Mouse (Mus musculus): ENCODE measurements around the gene Klf2. TPM values are rescaled to one million over a fixed set of nuclear protein-coding genes. Genes with fewer than 3 reads are reported as not detected.

Klf2 gene
- total RNA-seq, 2 experiments from 2014 or later, result 113 to 115 TPM

DNA sequence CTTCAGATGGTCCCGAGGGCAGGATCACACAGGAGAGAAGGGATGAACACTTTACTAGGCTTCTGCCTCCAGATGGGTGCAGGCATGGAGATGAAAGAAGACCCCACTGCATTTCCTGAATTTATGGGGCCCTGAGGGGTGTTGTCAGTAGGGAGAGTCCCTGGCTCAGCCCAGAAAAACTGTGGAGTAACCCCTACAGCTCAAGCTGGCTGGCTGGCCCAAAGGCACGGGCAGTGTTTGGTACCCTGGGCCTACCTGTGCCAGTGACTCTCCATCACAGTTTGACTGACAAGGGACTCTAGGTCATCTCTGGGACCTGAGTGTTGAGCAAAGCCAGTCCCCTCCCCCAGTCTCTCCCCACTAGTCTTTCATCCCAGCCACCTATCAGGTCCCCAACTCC is 5.9 kb downstream of the Klf2 start:
- no peak for DNase-seq
- intact Hi-C loops (cut with DNase I), result loop anchor here (2.0 kb wide), 1 partner anchor 42 kb away; no protein-coding TSS in a partner anchor

DNA sequence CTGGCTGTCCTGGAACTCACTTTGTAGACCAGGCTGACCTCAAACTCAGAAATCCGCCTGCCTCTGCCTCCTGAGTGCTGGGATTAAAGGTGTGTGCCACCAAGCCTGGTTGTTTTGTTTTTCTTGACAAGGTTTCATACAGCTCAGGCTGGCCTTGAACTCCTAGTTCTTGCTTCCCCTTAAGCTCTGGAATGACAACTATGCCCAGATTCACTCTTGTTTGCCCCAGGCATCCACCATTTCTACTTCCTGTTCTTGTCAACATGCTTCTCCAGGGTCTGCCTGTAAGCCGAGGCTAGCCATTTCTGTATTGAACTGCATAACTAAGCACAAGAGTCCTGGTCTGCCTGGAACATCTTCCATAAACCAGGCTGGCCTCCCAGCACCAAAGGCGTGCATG is 10.3 kb downstream of the Klf2 start:
- intact Hi-C loops (cut with DNase I), result no loop called here
- no peak for DNase-seq

GRCm38 (mm10) chr8:72330806-72331516 is 12.1 kb downstream of the Klf2 start:
- no peak for DNase-seq
- intact Hi-C loops (cut with DNase I), result no loop called here

DNA sequence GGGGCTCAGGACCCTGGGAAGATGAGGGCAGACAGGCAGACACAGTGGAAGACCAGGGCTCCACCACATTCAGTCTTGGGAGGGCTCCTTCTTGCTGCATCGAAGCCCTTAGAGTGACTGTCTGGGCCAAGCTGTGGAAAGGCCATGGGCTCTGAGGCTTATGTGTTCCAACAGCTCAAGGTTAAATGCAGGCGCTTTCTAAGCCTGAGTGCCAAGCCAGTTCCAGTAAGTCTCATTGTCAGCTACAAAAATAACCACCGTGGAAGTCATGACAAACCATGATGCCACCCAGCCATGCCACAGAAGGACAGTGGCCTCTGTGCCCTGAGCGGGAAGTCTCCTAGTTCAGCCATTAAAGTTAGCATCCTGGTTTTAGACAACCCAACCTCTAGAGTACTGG is 12.8 kb downstream of the Klf2 start:
- peak in 1 of 2 experiments; percentile 25 for DNase-seq

GRCm38 (mm10) chr8:72333429-72334143 is 14.8 kb downstream of the Klf2 start:
- no peak for DNase-seq
- intact Hi-C loops (cut with DNase I), result loop anchor here (2.0 kb wide), 1 partner anchor 13 kb away; no protein-coding TSS in a partner anchor

More for the DNA sequence above, 12.8 kb downstream of the Klf2 start:
- intact Hi-C loops (cut with DNase I), result loop anchor here (2.0 kb wide), 1 partner anchor 15 kb away; no protein-coding TSS in a partner anchor

DNA sequence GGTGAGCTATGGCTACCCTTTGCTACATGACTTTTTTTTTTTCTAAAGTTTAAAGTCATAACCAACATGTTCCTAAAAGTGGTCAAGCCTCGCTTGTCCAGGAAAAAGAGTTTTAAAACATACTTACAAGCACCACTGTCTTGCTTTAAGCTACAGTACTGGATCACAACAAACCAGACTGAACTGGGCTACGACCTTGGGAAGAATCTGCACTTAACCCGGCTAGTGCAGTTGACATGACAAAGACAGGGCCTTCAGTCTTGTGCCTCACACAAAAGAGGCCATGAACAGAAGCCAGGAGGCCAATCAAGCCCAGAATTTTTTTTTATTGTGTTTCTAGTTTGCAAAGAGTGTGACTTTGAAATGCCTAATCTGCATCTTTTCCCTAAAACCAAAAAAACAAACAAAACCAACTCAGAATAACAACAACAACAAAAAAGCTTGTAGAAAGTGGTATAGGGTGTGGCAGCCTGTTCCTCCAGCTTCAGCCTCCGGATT is 15.4 kb downstream of the Klf2 start:
- intact Hi-C loops (cut with DNase I), result no loop called here
- no peak for DNase-seq

GRCm38 (mm10) chr8:72336273-72336672 is 17.4 kb downstream of the Klf2 start:
- no peak for DNase-seq
- intact Hi-C loops (cut with DNase I), result no loop called here

- DNase-seq, result no peak
- intact Hi-C loops (cut with DNase I), result no loop called here
Observed at GRCm38 (mm10) chr8:72337034-72337433, 18.2 kb downstream of the Klf2 start.

DNA sequence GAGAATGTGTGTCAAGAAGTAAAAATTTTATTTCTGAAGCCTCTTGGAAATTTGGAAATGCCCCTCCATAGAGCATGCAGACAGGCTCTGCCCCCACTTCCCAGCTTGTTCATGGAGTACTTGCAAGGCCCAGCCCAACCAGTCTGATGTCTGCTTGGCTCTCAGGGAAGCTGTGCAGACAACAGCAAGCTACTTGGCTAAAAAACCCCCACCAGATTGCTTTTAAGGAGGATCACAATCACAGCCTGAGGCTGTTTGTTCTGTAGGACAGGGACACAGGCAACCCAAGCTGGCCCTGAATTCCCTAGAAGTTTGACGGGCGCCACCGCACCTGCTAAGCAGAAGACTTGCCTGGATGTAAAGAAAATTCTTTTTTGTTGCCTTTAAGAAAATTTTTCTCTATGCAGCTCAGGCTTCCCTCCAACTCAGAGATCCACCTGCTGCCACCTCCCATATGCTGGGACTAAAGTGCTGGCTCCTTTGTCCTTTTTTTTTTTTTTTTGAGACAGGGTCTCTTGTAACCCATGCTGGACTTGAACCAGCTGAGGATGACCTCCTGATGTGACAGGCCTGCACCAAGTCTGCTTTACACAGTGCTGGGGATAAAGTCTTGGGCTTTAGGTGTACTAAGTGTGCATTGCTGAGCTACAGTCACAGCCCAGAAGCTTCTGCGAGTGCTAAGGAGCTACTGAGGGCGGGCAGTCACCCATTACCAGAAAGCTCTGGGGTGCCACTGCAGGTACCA is 23.9 kb downstream of the Klf2 start:
- intact Hi-C loops (cut with DNase I), result no loop called here
- no peak for DNase-seq

DNA sequence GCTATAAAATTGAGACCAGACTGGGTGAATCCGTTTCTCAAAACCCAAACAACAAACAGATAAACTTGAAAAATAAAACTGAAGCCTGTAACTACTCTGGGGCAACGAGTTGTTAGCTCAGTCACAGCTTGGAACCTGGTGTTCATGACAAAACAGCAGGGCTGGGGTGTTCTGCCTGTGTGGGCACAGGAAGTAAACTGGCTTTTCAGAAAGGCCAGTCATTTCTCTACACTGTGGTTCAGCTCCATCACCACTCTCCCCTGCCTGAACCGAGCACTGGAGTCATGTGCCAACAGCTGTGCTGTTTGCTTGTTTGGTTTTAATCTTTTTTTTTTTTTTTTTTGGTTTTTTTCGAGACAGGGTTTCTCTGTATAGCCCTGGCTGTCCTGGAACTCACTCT is 24.9 kb downstream of the Klf2 start:
- no peak for DNase-seq
- intact Hi-C loops (cut with DNase I), result no loop called here

DNA sequence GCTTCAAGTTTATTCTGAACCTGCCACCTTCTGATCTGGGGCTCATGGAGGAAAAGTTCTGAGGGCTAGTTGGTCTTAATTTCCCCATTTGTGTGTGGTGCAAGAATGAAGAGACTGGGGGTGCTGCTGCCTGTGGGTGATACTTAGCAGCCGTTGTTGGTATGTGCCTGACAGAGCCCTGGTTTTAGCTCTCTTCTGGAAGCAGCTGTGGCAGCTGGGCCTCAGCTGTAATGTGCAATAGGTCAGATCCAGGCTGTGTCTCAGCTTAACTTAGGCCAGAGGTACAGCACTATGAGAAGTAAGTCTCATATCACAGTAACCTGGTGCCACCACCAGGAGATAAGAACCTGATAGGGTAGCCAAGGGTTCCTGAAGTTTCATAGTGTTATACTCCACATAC is 28.7 kb downstream of the Klf2 start:
- intact Hi-C loops (cut with DNase I), result loop anchor here (2.0 kb wide), 1 partner anchor 15 kb away; no protein-coding TSS in a partner anchor
- no peak for DNase-seq

DNA sequence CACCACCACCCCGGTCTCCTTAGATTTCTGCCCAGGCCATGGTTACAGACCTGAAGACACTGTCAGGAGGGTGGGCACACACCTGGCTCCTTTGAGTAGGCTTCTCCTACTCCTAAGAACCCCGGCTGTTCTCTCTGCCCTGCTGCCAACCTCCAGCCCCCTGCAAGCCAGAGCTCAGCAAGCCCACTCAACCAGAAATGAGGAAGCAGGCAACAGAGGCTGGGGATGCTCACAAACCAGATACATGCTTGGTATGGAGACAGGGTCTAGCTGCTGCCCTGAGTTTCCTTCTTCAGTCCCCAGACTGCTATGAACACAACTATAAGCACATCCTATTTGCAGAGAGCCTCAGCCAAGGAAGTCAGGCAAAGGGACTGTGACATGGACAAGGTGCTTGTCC is 29.3 kb downstream of the Klf2 start:
- intact Hi-C loops (cut with DNase I), result no loop called here

GRCm38 (mm10) chr8:72348956-72349355 is 30.1 kb downstream of the Klf2 start:
- DNase-seq, result no peak
- intact Hi-C loops (cut with DNase I), result no loop called here

More for the DNA sequence above, 29.3 kb downstream of the Klf2 start:
- no peak for DNase-seq

DNA sequence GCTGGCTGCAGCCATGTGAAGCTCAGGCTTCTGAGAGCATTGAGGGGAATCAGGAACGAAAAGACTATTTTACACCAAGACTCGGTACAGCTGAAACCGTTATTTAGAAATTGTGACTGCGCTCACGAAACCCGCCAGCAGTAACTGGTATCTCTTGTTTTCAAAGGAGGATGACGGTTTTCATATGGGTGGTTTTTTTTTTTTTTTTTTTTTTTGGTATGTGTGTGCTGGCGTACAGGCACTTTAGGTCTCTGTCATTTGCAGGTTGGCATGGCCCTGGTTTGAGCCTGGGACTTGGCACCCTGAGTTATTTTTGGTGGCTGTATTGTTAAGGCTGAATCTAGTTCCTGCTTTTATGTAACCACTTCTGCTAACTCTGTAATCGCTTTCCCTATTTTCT is 31.0 kb downstream of the Klf2 start:
- intact Hi-C loops (cut with DNase I), result no loop called here
- no peak for DNase-seq

DNA sequence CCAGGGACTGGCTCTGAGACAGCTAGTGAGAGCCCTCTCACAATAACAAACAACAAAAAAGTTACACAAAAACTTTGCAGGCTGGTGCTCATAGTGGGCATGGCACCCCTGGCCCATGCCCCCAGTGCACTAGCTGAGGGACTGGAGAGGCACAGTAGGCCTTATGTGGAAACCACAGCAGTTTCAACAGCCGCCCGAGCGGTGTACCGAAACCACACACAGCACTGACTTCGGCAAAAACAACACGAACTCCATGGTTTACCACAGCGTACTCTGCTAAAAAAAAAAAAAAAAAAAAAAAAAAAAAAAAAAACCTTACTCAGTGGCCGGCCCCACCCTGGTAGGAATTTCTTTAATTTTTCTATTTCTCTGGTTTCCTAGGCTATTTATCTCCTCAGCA is 31.9 kb downstream of the Klf2 start:
- DNase-seq, result no peak
- intact Hi-C loops (cut with DNase I), result no loop called here

DNA sequence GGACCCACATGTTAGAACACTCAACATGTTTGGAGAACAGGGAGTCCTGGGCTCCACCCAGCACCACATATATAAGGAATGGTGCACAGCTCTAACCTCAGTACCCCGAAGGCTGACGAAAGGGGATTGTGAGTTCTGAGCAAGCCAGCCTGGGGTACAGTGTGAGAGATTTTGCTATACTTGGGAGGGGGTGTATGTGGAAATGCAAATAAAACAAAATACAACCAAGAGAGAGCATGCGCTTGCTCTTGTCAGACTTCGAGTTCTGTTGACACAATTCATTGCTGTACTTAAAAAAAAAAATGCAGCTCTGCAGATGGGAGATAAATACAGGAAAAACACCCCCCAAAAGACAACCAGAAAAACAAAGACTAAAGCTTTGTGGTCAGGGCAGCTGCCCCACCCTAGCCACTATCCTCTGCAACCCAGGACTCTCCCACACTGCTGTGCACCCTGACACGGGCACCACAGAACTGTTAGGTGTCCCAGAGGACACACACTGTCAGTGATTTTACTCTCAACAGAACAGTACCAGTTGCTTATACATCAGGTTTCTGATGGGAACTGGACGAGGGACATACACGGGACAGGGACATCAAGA is 32.7 kb downstream of the Klf2 start:
- intact Hi-C loops (cut with DNase I), result no loop called here
- DNase-seq, result no peak

- DNase-seq, result no peak
- intact Hi-C loops (cut with DNase I), result no loop called here
Observed at GRCm38 (mm10) chr8:72352951-72353699, 34.3 kb downstream of the Klf2 start.

DNA sequence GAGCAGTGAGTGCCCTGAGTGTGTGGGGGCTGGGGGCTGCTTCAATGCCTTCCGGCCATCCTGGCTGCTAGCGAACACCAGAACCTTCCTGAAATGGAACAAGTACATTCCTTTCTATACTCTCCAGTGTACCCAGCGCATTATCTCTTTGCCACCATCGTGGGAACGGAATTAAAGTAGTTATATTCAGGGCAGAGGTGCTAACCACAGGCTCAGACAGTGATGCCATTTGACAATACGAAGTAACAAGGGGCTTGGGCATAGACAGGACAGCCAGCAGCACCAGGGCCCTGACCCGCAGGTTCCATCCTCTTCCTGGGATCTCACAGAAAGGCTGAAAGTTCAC is 34.8 kb downstream of the Klf2 start:
- intact Hi-C loops (cut with DNase I), result no loop called here
- no peak for DNase-seq

DNA sequence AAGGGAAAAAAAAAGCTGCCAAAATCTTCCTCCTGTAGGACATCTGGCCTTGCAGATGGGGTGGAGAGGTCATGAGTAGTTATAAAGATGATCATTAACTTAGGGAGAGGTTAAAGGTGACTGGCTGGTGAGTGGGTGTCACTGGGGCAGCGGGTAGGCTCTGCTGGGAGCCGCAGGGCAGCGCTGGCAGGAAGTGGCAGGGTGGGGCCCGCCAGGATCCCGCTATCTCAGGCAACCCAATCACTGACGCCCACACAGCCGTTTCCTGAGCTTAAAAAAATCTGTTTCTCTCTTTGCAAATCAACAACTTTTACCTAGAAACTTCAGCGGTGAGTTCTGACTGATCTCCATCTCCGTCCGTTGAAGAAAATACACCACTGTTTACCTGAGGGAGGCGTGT is 35.4 kb downstream of the Klf2 start:
- intact Hi-C loops (cut with DNase I), result no loop called here
- peak; percentile 50 to 51 for DNase-seq

DNA sequence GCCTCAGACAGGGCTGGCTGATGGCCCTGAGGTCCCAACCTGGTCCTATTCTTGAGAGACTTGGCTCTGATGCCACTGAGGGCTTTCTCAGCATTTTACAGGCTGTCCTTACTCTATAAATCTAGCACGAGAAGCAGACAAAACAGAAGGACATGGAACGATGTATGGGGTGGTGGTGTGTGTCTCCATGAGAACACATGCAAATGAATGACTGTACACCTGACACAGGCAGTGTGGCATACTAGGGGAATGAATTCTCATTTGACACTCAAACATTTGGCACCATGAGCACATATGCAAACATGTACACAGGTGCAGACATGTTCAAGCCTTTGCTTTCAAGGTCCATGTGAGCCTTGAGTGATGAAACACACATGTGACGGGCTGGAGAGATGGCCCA is 37.8 kb downstream of the Klf2 start:
- no peak for DNase-seq
- intact Hi-C loops (cut with DNase I), result no loop called here
